Mouse (Mus musculus): ENCODE results near the gene Nfasc.

GRCm38 (mm10) chr1:132669200-132669599 lies 72.4 kb downstream of the Nfasc start:
- no peak for TF ChIP-seq CTCF (IDR thresholded peaks at IDR 0.05)
- no peak for TF ChIP-seq EP300 (IDR thresholded peaks at IDR 0.05)
